Mouse (Mus musculus) small intestine, adult 2 months (tissue): Measurements from ENCODE around the gene Dhx29.

Experiments
- CTCF ChIP-seq: fragments of 200-500 bp; IDR thresholded peaks from 2 replicates; pipeline ENCODE4 v1.5.1; 2012; ENCODE audit warnings: low read depth, mild to moderate bottlenecking, control low read depth, inconsistent platforms, low read length, moderate library complexity, mixed read lengths; ENCODE audit not compliant: insufficient replicate concordance, insufficient read length; ENCODE audit errors: extremely low read depth
- POLR2A ChIP-seq: fragments of 200-500 bp; IDR thresholded peaks from 2 replicates; pipeline ENCODE4 v1.6.1; 2012; ENCODE audit warnings: low read depth, mild to moderate bottlenecking, control low read depth, inconsistent platforms, low read length, moderate library complexity

- no peak for TF ChIP-seq POLR2A
- no peak for TF ChIP-seq CTCF
These were observed 40.0 kb upstream of the Dhx29 start for GRCm38 (mm10) chr13:112887234-112887633.
